Mouse (Mus musculus) ES-Bruce4 (cell line): ENCODE measurements at regions not wholly inside any gene's neighbourhood (a gene's known extent, or its start where the extent isn't known, plus 50 kb on each side); places are given as distances from the start of the nearest gene placed in this dataset.

Source experiments
- CTCF ChIP-seq: IDR thresholded peaks from one replicate; pipeline ENCODE4 v1.8.1; 2011; ENCODE audit warnings: low read depth, low read length
- EP300 ChIP-seq: IDR thresholded peaks from 2 replicates; pipeline ENCODE4 v1.6.1; 2011; ENCODE audit warnings: low read depth, low read length; ENCODE audit not compliant: insufficient read depth

DNA sequence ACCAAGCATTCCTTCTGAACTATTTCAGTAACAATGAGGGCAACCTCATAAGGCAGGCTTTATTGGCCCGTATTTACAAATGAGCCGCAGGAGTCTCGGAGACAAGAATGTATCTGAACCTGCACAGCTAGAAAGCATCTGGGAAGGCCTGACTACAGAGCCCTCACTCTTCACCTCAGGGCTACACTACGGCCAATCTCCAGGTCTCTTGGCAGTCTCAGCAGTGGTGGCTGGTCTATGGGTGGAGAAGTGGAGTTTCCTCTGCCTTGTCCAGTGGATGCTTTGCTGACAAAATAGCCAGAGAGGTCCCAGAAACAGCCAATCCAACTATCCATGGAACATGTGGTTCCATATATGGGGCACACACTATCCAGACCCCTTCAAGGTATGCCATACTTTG lies 165.5 kb downstream of the Adamts15 start:
- TF ChIP-seq CTCF (no peak), EP300 (no peak)
